Mouse (Mus musculus) megakaryocyte progenitor cell, adult 5-6 weeks (primary cell): ENCODE results near the gene Shroom3. TPM values are rescaled to one million over a fixed set of nuclear protein-coding genes. Genes with fewer than 3 reads are reported as not detected.

Experiments used
- ATAC-seq: replicated peaks from 2 replicates; pipeline ENCODE4 v1.8.0; 2016; ENCODE audit warnings: mild to moderate bottlenecking, moderate TSS enrichment, inconsistent platforms; ENCODE audit not compliant: poor library complexity
- total RNA-seq, 2 experiments: library from RNA; stranded (forward) in 1 of 2; stranded (reverse) in 1 of 2; fragments of 157-497, 149-512 nt in 1 of 2; fragments of 200-1000 nt in 1 of 2; gene quantifications; 2 replicates each; pipeline versions ENCODE4 v1.2.3 to v1.2.4; 2015 to 2017

Shroom3 gene
- total RNA-seq, 2 experiments from 2014 or later = 0.49 TPM; not detected in 1

- ATAC-seq = no peak
Measured at GRCm38 (mm10) chr5:92694316-92694995, 11.2 kb downstream of the Shroom3 start.

GRCm38 (mm10) chr5:92698131-92698836, 15.0 kb downstream of the Shroom3 start:
- no peak for ATAC-seq

GRCm38 (mm10) chr5:92698837-92699529, 15.7 kb downstream of the Shroom3 start:
- no peak for ATAC-seq

- ATAC-seq = no peak
Measured at GRCm38 (mm10) chr5:92701750-92702149, 18.5 kb downstream of the Shroom3 start.

GRCm38 (mm10) chr5:92703671-92704070, 20.4 kb downstream of the Shroom3 start:
- ATAC-seq = no peak

GRCm38 (mm10) chr5:92707921-92708491, 24.8 kb downstream of the Shroom3 start:
- peak; percentile 83 for ATAC-seq

GRCm38 (mm10) chr5:92710779-92711178, 27.5 kb downstream of the Shroom3 start:
- no peak for ATAC-seq

GRCm38 (mm10) chr5:92711666-92712290, 28.5 kb downstream of the Shroom3 start:
- ATAC-seq = no peak

GRCm38 (mm10) chr5:92712621-92713395, 29.6 kb downstream of the Shroom3 start:
- no peak for ATAC-seq

GRCm38 (mm10) chr5:92714886-92715285, 31.7 kb downstream of the Shroom3 start:
- ATAC-seq = no peak

GRCm38 (mm10) chr5:92715319-92715718, 32.1 kb downstream of the Shroom3 start:
- no peak for ATAC-seq

GRCm38 (mm10) chr5:92715890-92716289, 32.7 kb downstream of the Shroom3 start:
- ATAC-seq = no peak

- no peak for ATAC-seq
Measured at GRCm38 (mm10) chr5:92717666-92718360, 34.6 kb downstream of the Shroom3 start.

- ATAC-seq = no peak
Measured at GRCm38 (mm10) chr5:92718856-92719255, 35.6 kb downstream of the Shroom3 start.

- no peak for ATAC-seq
Measured at GRCm38 (mm10) chr5:92721610-92722009, 38.4 kb downstream of the Shroom3 start.

- peak; percentile 88 for ATAC-seq
Measured at GRCm38 (mm10) chr5:92725935-92726334, 42.7 kb downstream of the Shroom3 start.

GRCm38 (mm10) chr5:92728252-92728828, 45.1 kb downstream of the Shroom3 start:
- peak; percentile 48; the same call in 1 of the 2 replicates for ATAC-seq

- no peak for ATAC-seq
Measured at GRCm38 (mm10) chr5:92729221-92729620, 46.0 kb downstream of the Shroom3 start.

- no peak for ATAC-seq
Measured at GRCm38 (mm10) chr5:92741802-92742201, 58.6 kb downstream of the Shroom3 start.
